Mouse (Mus musculus) limb, embryonic 13.5 days (tissue): ENCODE results near the gene Rora. TPM values are rescaled to one million over a fixed set of nuclear protein-coding genes. Genes with fewer than 3 reads are reported as not detected.
A peak's percentile ranks its signal among the peaks of the same experiment; 100 is the strongest.

Experiments used
- ATAC-seq: fragments of 200-750 bp; cut with Nextera tagmentation; 2 replicates; pipeline ENCODE4 v1.8.0; 2017; ENCODE audit warnings: low read depth, moderate number of reproducible peaks, moderate TSS enrichment; ENCODE audit not compliant: low FRiP score
- H3K27ac ChIP-seq: fragments of 300-500 bp; sonication (generic); 2 replicates; pipeline ENCODE4 v1.5.1; 2015; ENCODE audit warnings: inconsistent platforms, mild to moderate bottlenecking, moderate library complexity
- H3K27me3 ChIP-seq: fragments of 300-500 bp; sonication (generic); 2 replicates; pipeline ENCODE4 v1.6.1; 2015; ENCODE audit warnings: mild to moderate bottlenecking, inconsistent platforms
- H3K36me3 ChIP-seq: fragments of 300-500 bp; sonication (generic); 2 replicates; pipeline ENCODE4 v1.6.1; 2015; ENCODE audit warnings: inconsistent platforms, mild to moderate bottlenecking, moderate library complexity
- H3K4me1 ChIP-seq: fragments of 300-500 bp; sonication (generic); 2 replicates; pipeline ENCODE4 v1.6.1; 2015; ENCODE audit warnings: inconsistent platforms
- H3K4me2 ChIP-seq: fragments of 300-500 bp; sonication (generic); replicated peaks from 2 replicates; pipeline ENCODE4 v1.6.1; 2015; ENCODE audit warnings: inconsistent platforms, mild to moderate bottlenecking, moderate library complexity
- H3K4me3 ChIP-seq: fragments of 300-500 bp; sonication (generic); 2 replicates; pipeline ENCODE4 v1.5.1; 2015; ENCODE audit warnings: moderate library complexity, mild to moderate bottlenecking, inconsistent platforms
- H3K9ac ChIP-seq: fragments of 300-500 bp; sonication (generic); 2 replicates; pipeline ENCODE4 v1.6.1; 2015; ENCODE audit warnings: mild to moderate bottlenecking, inconsistent platforms
- H3K9me3 ChIP-seq: fragments of 300-500 bp; sonication (generic); 2 replicates; pipeline ENCODE4 v1.6.1; 2016; ENCODE audit warnings: inconsistent platforms
- WGBS: fragments of 180-500 bp; shearing (Covaris S2); methylation state at CpG from one replicate; pipeline ENCODE4 v1.1.7; 2015; 5-methylcytosine and 5-hydroxymethylcytosine counted together
- polyA plus RNA-seq: library from polyadenylated mRNA; unstranded; fragments of >200 nt; fragmentation: Nextera tagmentation; extraction: Ambion mirVana; gene quantifications from 2 replicates; pipeline ENCODE4 v1.2.1, GENCODE M21; 2015

The Rora gene
- polyA plus RNA-seq, 1 experiment from 2014 or later, result 9.6 TPM

DNA sequence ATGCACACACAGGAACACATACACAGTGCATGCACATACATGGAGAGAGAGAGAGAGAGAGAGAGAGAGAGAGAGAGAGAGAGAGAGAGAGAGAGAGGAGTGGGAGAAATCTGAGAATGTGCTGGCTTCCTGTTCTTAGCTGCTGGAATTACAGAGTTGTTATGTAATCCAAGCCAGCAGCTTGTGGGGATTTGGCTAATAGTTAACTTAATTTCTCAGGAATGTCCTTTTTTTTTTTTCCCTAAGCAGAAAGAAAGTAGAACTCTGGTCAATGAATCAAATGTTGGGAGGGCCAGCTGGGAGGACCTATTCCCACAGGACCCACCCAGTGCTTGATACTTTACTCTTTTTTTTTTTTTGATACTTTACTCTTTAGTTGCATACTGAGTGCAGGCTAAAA is 527.8 kb downstream of the Rora start:
- H3K4me3 ChIP-seq, result no peak overlapping the region
- 0 out of 2 replicates have a peak, but pooled peaks have one; percentile 57 for ATAC-seq
- H3K36me3 ChIP-seq, result no peaks in the 10 kb centered on the region
- H3K27ac ChIP-seq, result no peak overlapping the region; the same call in 1 of the 2 replicates
- H3K27me3 ChIP-seq, result no peaks in the 10 kb centered on the region
- H3K9ac ChIP-seq, result no peak overlapping the region
- no peaks in the 10 kb centered on the region for H3K9me3 ChIP-seq
- H3K4me2 ChIP-seq, result no peak overlapping the region
- H3K4me1 ChIP-seq, result peaks cover 16% of the 10 kb centered on the region

DNA sequence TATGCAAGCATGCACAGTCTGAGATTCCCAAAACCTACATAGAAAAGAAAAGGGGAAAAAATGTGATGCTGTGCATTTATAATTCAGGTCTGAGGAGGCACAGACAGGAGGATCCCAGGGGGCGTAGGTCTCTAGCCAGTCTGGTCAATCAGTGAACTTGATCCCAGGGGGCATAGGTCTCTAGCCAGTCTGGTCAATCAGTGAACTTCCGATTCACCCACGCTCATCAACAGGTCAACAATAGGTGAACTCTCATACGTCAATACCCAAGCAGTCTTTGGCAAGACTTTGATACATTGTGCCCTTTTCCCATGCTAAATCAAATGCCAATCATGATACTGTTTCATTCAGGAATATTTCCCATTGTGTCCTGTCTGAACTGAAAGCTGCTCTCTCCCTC is 530.3 kb downstream of the Rora start:
- Histone ChIP-seq H3K27me3 (no peaks in the 10 kb centered on the region), H3K36me3 (no peaks in the 10 kb centered on the region)
- 86% methylated on average over 4 of the region's 4 CpGs for WGBS

DNA sequence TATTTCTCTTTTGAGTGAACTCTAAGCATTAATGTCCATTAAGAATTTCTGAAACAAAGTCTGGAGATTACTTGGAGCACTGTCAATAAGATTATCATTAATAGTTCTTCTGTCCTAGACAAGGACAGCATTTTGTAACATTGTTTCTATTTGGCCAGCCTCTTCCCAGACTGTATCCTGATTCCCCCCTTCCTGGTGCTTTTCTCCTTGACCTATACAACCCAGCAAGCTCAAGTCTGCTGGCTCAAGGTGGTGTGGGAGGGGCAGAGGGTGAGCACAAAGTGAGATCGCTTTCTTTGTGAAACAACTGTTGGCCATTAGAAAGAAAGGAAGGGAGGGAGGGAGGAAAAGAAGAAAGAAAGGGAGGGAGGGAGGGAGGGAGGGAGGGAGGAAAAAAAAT is 537.1 kb downstream of the Rora start:
- Histone ChIP-seq H3K9me3 (0 out of 2 replicates have a peak, but pooled peaks cover 3% of the 10 kb centered on the region), H3K9ac (no peak overlapping the region), H3K36me3 (no peaks in the 10 kb centered on the region), H3K4me1 (no peaks in the 10 kb centered on the region; the same call in 1 of the 2 replicates), H3K27me3 (no peaks in the 10 kb centered on the region), H3K4me3 (no peak overlapping the region), H3K4me2 (no peak overlapping the region), H3K27ac (no peak overlapping the region)
- 20% methylated on average over 1 of the region's 1 CpGs for WGBS
- ATAC-seq, result no peak

More for the DNA sequence above, 530.3 kb downstream of the Rora start:
- Histone ChIP-seq H3K27ac (no peak overlapping the region), H3K9me3 (0 out of 2 replicates have a peak, but pooled peaks cover 3% of the 10 kb centered on the region), H3K4me3 (no peak overlapping the region), H3K4me1 (peaks cover 16% of the 10 kb centered on the region), H3K9ac (no peak overlapping the region), H3K4me2 (no peak overlapping the region)
- no peak for ATAC-seq

DNA sequence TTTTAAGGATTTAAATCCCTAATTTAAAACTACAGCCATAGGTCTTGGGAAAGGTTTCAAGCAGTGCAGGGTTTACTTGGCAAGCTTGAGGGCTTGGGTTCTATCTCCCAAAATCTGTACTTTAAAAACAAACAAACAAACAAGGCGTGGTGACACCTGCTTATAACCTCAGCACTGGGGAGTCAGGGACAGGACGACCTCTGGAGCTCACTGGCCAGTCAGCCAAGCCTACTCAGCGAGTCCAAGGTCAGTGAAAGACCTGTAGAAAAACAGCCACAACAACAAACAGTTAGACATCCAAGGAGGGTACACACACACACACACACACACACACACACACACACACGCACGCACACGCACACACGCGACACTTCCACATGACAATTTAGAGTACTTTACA is 538.9 kb downstream of the Rora start:
- ATAC-seq, result no peak
- H3K9ac ChIP-seq, result no peak overlapping the region
- WGBS, result 87% methylated on average over 8 of the region's 8 CpGs

DNA sequence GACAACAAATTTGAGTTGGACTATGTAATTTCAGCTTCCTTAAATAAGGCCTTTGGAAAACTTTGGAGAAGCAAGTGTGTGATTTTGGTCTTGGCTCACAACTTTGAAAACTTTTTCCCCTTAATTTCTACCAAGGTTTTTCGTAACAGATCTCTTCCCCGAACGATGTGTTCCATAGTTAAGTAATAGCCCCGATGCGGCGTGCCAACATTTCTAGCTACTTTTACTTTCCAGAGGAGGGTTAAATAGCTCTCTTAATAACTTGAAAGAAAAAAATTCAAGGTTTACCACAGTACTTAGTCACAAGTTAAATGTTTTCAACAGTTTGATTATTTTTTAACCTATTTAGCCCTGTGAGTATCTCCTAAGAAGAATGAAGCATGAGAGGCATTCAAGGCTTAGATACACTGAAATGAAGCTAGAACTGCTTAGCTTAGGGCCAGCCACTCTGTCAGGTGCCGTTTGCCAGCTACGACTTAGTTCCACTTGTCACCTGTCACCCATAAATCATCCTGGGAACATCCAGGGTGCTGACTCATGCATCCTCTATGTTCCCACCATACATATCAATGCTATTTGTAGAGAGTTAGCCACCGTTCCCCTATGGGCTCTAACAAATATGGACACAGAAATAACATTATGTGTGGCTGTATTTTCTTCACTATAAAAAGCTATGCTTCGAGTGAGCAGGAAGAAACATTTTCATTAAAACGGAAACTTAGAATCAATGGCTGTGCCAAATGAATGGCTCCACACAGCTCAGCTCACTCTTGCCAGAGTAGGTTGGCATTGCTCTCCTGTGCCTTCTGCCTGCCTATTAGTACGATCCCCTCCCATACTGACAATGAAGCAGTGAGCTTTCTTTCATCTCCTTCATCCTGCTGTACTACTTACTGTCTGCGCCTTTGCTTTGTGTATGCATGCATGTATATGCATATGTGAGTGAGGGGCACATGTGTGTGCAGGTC is 541.3 kb downstream of the Rora start:
- Histone ChIP-seq H3K36me3 (no peaks in the 10 kb centered on the region), H3K9me3 (no peaks in the 10 kb centered on the region), H3K27ac (no peak overlapping the region), H3K4me3 (no peak overlapping the region), H3K9ac (no peak overlapping the region), H3K4me1 (no peaks in the 10 kb centered on the region; the same call in 1 of the 2 replicates), H3K4me2 (no peak overlapping the region), H3K27me3 (no peaks in the 10 kb centered on the region)
- WGBS, result 74% methylated on average over 13 of the region's 13 CpGs
- no peak for ATAC-seq

More for the DNA sequence above, 538.9 kb downstream of the Rora start:
- Histone ChIP-seq H3K4me1 (no peaks in the 10 kb centered on the region; the same call in 1 of the 2 replicates), H3K27ac (no peak overlapping the region), H3K4me3 (no peak overlapping the region), H3K4me2 (no peak overlapping the region), H3K36me3 (no peaks in the 10 kb centered on the region), H3K27me3 (no peaks in the 10 kb centered on the region), H3K9me3 (0 out of 2 replicates have a peak, but pooled peaks cover 3% of the 10 kb centered on the region)

DNA sequence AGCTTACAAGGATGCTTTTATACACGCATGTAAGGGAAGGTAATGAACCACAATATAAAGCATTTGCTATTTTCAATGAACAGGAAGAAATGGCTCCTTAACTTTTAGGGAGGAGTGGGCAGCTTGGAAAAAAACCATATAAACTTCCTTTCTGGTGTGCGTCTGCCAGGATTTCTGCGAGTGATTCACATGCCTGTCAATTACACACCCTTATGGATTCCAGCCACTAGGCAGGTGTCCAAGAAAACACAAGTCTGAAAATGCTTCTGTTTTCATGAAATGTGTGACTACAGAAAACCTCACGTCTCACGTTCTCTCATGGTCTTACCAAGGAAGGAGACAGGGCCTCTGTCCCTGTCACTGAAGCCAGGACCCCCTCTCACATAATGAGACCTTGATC is 560.2 kb downstream of the Rora start:
- H3K9ac ChIP-seq, result no peak overlapping the region
- peaks cover 15% of the 10 kb centered on the region for H3K27me3 ChIP-seq
- peaks cover 33% of the 10 kb centered on the region for H3K4me1 ChIP-seq
- no peaks in the 10 kb centered on the region for H3K9me3 ChIP-seq
- no peak overlapping the region for H3K4me2 ChIP-seq
- H3K4me3 ChIP-seq, result no peak overlapping the region
- no peak for ATAC-seq
- H3K36me3 ChIP-seq, result no peaks in the 10 kb centered on the region
- no peak overlapping the region for H3K27ac ChIP-seq
- 41% methylated on average over 5 of the region's 5 CpGs for WGBS

DNA sequence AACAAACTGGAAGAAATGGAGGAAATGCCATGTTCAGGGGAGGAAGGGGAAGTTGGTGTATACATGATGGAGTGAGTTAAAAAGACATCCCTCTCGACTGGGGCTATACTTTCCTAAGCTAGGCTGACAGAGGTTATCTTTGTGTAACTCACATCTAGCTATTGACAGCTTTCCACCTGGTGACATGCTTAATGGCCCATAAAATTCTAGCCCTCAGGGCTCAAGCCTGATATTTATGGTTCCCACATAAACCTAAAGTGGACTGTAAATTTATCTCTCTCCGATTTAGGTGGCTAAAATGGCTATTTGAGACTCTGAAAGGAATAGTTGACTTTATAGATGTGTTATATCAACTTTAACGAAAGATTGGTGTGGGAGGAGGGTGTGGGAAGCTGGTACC is 571.3 kb downstream of the Rora start:
- Histone ChIP-seq H3K36me3 (no peaks in the 10 kb centered on the region), H3K27me3 (peaks cover 28% of the 10 kb centered on the region), H3K9me3 (no peaks in the 10 kb centered on the region), H3K4me1 (peaks cover 35% of the 10 kb centered on the region), H3K9ac (no peak overlapping the region), H3K4me2 (no peak overlapping the region), H3K4me3 (no peak overlapping the region), H3K27ac (no peak overlapping the region)
- 9% methylated on average over 3 of the region's 3 CpGs for WGBS
- ATAC-seq, result no peak

DNA sequence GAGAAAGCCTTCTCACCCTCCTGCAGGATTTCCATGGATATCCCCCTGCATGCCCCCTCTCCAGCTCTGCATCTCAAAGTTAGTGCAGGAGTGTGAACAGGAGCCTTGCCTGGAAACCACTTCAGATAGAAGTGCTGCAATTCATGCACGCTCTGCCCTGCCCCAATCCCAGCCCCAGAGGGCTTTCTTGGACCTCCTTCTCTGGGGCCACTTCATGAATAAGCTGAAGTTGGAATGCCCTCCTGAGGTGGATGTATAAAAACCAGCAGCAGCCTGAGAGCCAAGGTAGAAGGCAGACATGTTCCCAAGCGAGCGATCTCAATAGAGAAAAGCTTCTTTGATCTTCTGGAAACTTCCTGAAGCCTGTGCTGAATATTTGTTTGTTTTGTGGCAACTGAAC is 572.8 kb downstream of the Rora start:
- peaks cover 35% of the 10 kb centered on the region for H3K4me1 ChIP-seq
- H3K27me3 ChIP-seq, result peaks cover 24% of the 10 kb centered on the region
- no peak overlapping the region for H3K9ac ChIP-seq
- no peaks in the 10 kb centered on the region for H3K9me3 ChIP-seq
- H3K4me2 ChIP-seq, result no peak overlapping the region
- ATAC-seq, result no peak
- H3K36me3 ChIP-seq, result no peaks in the 10 kb centered on the region
- H3K27ac ChIP-seq, result no peak overlapping the region
- 37% methylated on average over 3 of the region's 3 CpGs for WGBS
- H3K4me3 ChIP-seq, result no peak overlapping the region

DNA sequence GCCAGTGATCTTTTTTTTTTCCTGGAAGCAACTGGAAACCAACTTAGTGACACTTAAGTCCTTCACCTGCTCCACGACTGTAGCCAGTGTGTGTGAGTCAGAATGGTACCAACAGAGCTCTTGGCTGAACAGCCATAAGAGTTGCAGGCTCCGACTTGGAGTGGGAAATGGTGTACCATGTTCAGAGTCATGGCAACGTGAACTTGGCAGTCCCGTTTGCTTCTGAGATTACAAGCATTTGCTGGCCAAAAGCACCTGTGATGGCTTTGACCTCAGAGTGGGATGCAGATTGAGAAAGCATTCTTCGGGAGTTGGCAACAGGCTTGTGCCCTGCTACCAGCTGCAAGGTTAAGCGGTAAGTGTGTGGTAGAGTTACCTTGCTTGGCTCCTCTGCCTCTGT is 574.2 kb downstream of the Rora start:
- Histone ChIP-seq H3K27ac (no peak overlapping the region), H3K9ac (no peak overlapping the region), H3K4me3 (no peak overlapping the region), H3K9me3 (no peaks in the 10 kb centered on the region), H3K27me3 (peaks cover 21% of the 10 kb centered on the region), H3K4me1 (peaks cover 35% of the 10 kb centered on the region), H3K36me3 (no peaks in the 10 kb centered on the region), H3K4me2 (no peak overlapping the region)
- ATAC-seq, result no peak
- WGBS, result 78% methylated on average over 6 of the region's 6 CpGs

DNA sequence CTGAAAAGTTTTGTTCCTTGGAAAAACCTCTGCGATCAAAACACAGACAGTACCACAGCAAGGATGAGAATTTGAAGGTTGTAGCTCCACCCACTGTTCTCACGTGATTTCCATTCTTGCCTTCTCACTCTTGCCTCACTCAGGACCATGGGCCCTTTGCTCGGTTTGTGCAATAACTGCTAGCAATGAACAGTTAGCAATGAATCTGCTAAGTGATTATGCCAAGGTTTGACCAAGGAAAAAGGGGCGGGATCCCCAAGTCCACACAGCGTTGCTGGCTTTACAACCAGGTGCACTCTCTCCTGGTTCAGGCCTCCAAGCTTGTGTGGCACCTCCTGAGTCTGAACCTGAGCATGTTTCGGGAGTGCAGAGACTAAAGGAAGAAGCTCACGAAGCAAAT is 576.3 kb downstream of the Rora start:
- H3K4me1 ChIP-seq, result peaks cover 24% of the 10 kb centered on the region
- H3K9me3 ChIP-seq, result no peaks in the 10 kb centered on the region
- H3K27me3 ChIP-seq, result peaks cover 18% of the 10 kb centered on the region
- no peaks in the 10 kb centered on the region for H3K36me3 ChIP-seq
- no peak overlapping the region for H3K4me3 ChIP-seq
- no peak overlapping the region for H3K4me2 ChIP-seq
- 83% methylated on average over 7 of the region's 7 CpGs for WGBS
- no peak overlapping the region for H3K27ac ChIP-seq
- H3K9ac ChIP-seq, result no peak overlapping the region
- no peak for ATAC-seq

DNA sequence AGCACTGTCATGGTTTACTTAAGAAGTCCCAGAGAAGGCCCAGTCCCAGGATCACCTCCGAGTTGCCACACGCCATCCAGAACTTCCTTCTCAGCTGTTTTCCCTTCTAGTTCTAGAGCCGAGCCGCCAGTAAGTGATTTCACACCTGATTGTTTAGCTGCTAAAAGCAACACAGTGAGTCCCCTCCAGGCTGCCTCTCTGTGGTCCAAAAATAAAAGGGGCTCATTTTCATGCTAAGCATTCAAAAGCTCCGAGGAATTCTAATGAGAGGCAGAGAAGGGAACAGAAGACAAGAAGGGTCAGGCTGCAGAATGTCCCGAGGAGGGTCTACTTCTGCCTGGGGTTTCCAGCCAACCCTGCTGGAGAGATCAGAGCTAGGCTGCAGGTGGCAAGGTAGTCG is 580.9 kb downstream of the Rora start:
- peaks cover 4% of the 10 kb centered on the region; the same call in 1 of the 2 replicates for H3K27me3 ChIP-seq
- H3K9me3 ChIP-seq, result no peaks in the 10 kb centered on the region
- 32% methylated on average over 7 of the region's 7 CpGs for WGBS
- ATAC-seq, result no peak
- H3K4me2 ChIP-seq, result no peak overlapping the region
- no peak overlapping the region for H3K4me3 ChIP-seq
- H3K36me3 ChIP-seq, result no peaks in the 10 kb centered on the region
- no peak overlapping the region for H3K27ac ChIP-seq
- no peak overlapping the region for H3K9ac ChIP-seq
- 0 out of 2 replicates have a peak, but pooled peaks cover 10% of the 10 kb centered on the region for H3K4me1 ChIP-seq

DNA sequence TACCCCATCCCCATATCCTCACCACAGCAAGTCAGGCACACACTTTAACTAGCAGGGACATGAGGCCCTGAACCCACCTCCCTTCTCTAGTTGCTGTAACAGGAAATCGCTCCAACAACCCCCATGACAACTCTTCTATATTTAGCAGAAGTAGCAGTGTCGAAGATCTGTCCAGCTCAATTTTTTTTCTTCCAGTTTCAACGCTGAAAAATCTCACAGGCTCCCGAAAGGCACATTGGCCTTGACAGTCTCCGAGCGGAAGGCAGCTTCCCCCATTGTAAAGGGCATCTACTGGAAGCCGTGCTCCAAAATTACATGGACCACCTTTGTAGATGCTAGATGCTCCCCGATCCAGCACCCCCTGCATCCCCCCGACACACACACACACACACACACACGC is 583.7 kb downstream of the Rora start:
- Histone ChIP-seq H3K4me3 (no peak overlapping the region), H3K36me3 (no peaks in the 10 kb centered on the region), H3K4me1 (peaks cover 15% of the 10 kb centered on the region; the same call in 1 of the 2 replicates), H3K27ac (no peak overlapping the region), H3K9ac (no peak overlapping the region), H3K27me3 (peaks cover 3% of the 10 kb centered on the region; the same call in 1 of the 2 replicates), H3K9me3 (no peaks in the 10 kb centered on the region), H3K4me2 (no peak overlapping the region)
- no peak for ATAC-seq
- WGBS, result 69% methylated on average over 10 of the region's 10 CpGs
